Mouse (Mus musculus) frontal cortex, postnatal 14 days (tissue): ENCODE results near the gene Rela.

Experiments
- DNase-seq, 2 experiments: peaks; one replicate each; pipeline ENCODE4 v3.0.0; 2022; ENCODE audit warnings: low spot score in 2 of 2

Gene Rela

DNA sequence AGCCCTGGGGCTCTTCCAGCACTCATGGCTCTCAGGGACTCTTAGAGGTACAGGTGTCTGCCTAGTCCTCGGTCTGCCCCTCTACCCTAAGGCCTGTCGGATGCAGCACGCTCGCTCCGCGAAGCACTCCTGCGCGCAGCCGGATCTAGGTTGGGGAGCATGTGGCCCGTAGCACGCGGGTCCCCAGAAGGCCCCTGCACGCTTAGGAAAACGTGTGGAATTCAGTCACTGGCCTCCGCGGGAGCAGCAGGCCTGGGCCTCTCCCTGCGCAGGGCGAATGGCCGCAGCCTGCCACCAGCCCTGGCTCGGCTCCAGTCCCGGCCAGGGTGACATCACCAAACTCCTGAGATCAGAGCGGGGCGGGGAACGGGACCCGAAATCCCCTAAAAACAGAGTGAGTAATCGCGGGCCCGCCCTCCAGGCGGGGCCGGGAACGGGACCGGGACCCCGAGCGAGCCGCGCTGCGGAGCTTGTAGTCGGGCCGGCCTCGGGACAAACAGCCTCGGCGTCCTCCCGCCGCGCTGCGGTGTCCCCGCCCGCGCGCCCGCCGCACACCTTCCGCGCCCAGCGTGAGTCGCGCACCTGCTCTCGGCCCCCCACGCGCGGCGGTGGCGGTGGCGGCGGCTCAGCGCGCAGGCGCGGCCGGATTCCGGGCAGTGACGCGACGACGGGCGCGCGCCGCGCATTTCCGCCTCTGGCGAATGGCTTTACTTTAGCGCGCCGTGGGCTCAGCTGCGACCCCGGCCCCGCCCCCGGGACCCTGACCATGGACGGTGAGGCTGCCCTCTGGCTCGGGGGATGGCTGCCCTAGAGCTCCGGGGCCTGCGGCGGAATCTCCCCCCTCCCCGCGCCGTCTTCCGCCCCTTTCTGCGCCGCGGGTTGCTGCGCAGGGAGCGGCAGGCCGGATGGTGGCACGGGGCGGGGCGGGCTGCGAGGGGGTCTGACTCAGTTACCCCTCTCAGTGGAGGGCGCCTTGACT is at the start of gene Rela:
Rela (plus strand) TSS at position 415 of the 979 bp plus-strand sequence.
- DNase-seq, result peak; percentile 77 to 82

DNA sequence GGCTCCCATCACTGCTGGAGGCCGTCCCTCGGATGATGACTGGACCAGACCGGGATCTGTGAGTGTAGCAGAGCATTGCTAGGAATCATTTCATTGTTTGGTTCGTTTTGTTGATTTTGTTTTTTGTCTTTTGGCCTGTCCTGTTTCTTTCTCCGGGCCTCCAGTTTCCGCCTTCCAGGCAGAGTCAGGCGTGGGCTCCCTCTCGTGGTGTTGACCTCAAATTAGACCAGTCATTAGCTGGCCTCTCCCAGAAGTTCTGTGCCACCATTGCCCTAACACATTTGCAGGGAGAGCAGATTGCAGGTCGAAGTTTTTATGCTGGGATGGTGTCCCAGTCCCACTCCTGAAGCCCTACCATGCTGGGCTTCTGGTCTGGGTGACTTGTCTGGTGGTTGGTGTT is 48.1 kb upstream of the Rela start:
- DNase-seq, result no peak

- DNase-seq, result no peak
Observed at GRCm38 (mm10) chr19:5591888-5592287, 45.4 kb upstream of the Rela start.

GRCm38 (mm10) chr19:5599224-5599623 is 38.1 kb upstream of the Rela start:
- DNase-seq, result no peak

GRCm38 (mm10) chr19:5601752-5602541 is 35.3 kb upstream of the Rela start, which contains the start of gene Rnaseh2c:
Rnaseh2c (plus strand) TSS chr19:5601873.
- peak; percentile 65 to 77 for DNase-seq

- no peak for DNase-seq
Observed at GRCm38 (mm10) chr19:5603664-5604063, 33.6 kb upstream of the Rela start.

- no peak for DNase-seq
Observed at GRCm38 (mm10) chr19:5605126-5605525, 32.2 kb upstream of the Rela start.

DNA sequence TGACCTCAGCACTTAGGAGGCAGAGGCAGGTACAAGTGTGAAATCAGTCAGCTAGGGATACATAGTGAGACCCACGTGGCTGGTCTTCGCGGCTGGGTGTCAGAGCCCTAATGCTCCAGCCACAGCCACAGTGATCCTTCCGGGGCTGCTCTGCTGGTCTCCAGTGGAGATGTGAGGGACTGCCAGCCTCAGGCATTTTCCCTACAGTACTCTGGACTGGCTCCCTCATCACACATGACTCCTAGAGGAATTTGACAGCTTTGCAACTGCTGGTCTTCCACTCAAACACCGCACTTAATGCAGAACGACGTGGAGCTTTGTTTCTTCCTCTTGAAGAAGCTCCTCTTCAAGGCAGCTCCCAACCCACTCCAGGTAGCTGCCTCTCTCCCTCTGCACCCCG is 31.1 kb upstream of the Rela start:
- DNase-seq, result no peak

GRCm38 (mm10) chr19:5607705-5608410 is 29.4 kb upstream of the Rela start:
- no peak for DNase-seq

GRCm38 (mm10) chr19:5608707-5609106 is 28.6 kb upstream of the Rela start:
- no peak for DNase-seq

- no peak for DNase-seq
Observed at GRCm38 (mm10) chr19:5609171-5609546, 28.1 kb upstream of the Rela start.

DNA sequence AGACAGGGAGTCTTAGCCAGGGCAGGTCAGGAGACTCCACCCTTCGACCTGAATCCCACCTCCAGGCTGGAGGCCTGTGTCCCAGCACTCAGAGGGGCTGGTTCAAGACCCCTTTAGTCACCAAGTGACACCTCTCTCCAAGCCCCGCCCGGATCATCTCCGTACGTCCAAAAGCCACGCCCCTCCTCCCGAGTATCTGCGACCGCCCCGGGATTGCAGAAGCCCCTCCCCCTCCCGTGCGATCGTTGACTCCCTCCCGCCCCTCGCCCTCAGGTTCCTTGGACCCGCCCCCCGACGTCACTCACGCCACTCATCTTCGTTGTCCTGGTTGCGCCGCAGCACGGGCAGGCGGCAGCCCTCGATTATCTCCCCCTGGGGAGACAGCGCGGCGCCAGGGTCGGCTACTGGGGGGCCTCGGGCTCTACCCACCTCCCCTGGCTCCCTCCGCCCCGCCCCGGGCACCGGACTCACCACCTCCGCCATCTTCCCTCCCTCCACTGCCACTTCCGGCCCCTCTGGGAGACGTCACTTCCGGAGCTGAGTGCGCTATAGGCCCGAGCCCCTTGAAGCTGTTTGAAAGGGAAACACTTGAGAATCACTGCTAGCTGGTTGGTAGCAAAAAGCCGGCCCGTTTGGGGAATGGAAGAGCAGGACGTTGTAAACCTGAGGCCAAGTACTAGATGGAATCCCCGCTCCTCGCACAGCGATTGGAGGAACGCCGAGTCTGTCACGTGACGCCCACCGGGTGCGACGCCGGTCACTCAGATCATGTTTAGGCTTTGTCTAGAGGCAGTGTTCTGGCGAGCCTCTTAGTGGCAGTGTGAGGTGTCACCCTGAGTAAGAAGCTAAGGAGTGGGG is 27.5 kb upstream of the Rela start, which contains the start of gene Kat5:
Kat5 (minus strand) TSS at position 691 of the 858 bp plus-strand sequence.
- DNase-seq, result peak; percentile 88 to 90

- DNase-seq, result no peak
Observed at GRCm38 (mm10) chr19:5611973-5612372, 25.3 kb upstream of the Rela start.

- DNase-seq, result no peak
Observed at GRCm38 (mm10) chr19:5612762-5613411, 24.4 kb upstream of the Rela start.

GRCm38 (mm10) chr19:5614953-5615352 is 22.3 kb upstream of the Rela start:
- no peak for DNase-seq

- no peak for DNase-seq
Observed at GRCm38 (mm10) chr19:5620007-5620406, 17.3 kb upstream of the Rela start.

GRCm38 (mm10) chr19:5621884-5622283 is 15.4 kb upstream of the Rela start:
- no peak for DNase-seq

GRCm38 (mm10) chr19:5625311-5625710 is 12.0 kb upstream of the Rela start:
- DNase-seq, result no peak

GRCm38 (mm10) chr19:5629907-5630306 is 7.4 kb upstream of the Rela start:
- DNase-seq, result no peak

DNA sequence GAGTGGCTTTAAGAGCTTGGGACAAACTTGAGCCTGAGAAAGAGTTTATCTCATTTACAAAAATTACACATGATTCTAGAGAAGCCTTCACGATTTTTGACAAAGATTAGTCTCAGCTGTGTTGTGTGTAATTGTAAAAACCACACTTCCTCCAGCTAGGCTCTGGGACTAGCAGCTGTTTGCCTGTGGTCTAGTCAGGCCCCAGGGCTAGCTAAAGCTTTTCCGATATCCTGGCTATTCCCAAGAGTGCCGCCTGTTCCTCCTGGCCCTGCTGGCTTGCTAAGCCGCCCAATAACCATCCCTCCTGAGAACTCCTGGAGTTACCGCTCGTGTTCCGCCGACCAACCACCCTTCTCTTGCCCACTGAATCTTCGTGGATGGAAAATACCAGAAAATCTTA is 5.2 kb upstream of the Rela start:
- no peak for DNase-seq
